Mouse (Mus musculus) left cerebral cortex, adult 11 months (tissue): ENCODE measurements around the gene Ifna4.

Source experiments
- DNase-seq: peaks from one replicate; pipeline ENCODE4 v3.0.0; 2022; ENCODE audit warnings: low spot score

Gene Ifna4

GRCm38 (mm10) chr4:88867366-88867925 is 25.8 kb downstream of the Ifna4 start:
- peak; percentile 24 for DNase-seq

GRCm38 (mm10) chr4:88867926-88868911 is 26.6 kb downstream of the Ifna4 start:
- DNase-seq, result no peak

GRCm38 (mm10) chr4:88872691-88873090 is 31.0 kb downstream of the Ifna4 start:
- peak; percentile 12 for DNase-seq

GRCm38 (mm10) chr4:88875435-88876095 is 33.9 kb downstream of the Ifna4 start:
- DNase-seq, result no peak

- no peak for DNase-seq
These were observed 34.9 kb downstream of the Ifna4 start for GRCm38 (mm10) chr4:88876520-88876919.

GRCm38 (mm10) chr4:88878246-88878645 is 36.6 kb downstream of the Ifna4 start:
- no peak for DNase-seq

GRCm38 (mm10) chr4:88878772-88879171 is 37.1 kb downstream of the Ifna4 start:
- no peak for DNase-seq

GRCm38 (mm10) chr4:88880101-88880500 is 38.4 kb downstream of the Ifna4 start, which contains the start of gene Ifne:
Gene Ifne (minus strand): TSS chr4:88880201.
- no peak for DNase-seq

- no peak for DNase-seq
These were observed 46.6 kb downstream of the Ifna4 start for GRCm38 (mm10) chr4:88888236-88888635.
